Mouse (Mus musculus): ENCODE results near the gene Hsd17b11.
"Not testable (repeated sequence)": the region's sequence is repeated elsewhere in the genome, so short reads cannot be mapped to it uniquely, and the experiment has no call there.

GRCm38 (mm10) chr5:104024193-104024592, 2.5 kb upstream of the Hsd17b11 start:
- not testable (repeated sequence) for TF ChIP-seq POLR2A, CTCF (IDR thresholded peaks at IDR 0.05; ENCODE audit: extremely low read depth, insufficient read depth, low read length)
